Mouse (Mus musculus) erythroblast, adult 5-6 weeks (primary cell): Measurements from ENCODE around the gene Gcsam. TPM values are rescaled to one million over a fixed set of nuclear protein-coding genes. Genes with fewer than 3 reads are reported as not detected.

ENCODE experiments used
- ATAC-seq: replicated peaks from 2 replicates; pipeline ENCODE4 v1.8.0; 2016; ENCODE audit warnings: moderate number of reproducible peaks, mild to moderate bottlenecking, moderate TSS enrichment, inconsistent platforms; ENCODE audit not compliant: poor library complexity, low FRiP score, severe bottlenecking
- total RNA-seq, 2 experiments: library from RNA; stranded (forward) in 1 of 2; stranded (reverse) in 1 of 2; fragments of 150-400 nt in 1 of 2; fragments of 200-764, 138-1000 nt in 1 of 2; gene quantifications; 2 replicates each; pipeline versions ENCODE4 v1.2.3 to v1.2.4; 2015 to 2017; ENCODE audit warnings: low replicate concordance in 2 of 2

Gcsam gene
- total RNA-seq, 2 experiments from 2014 or later: not detected

- no peak for ATAC-seq
These were observed 33.8 kb downstream of the Gcsam start for GRCm38 (mm10) chr16:45643944-45644343.

GRCm38 (mm10) chr16:45644380-45644779 is 34.2 kb downstream of the Gcsam start:
- ATAC-seq: no peak

GRCm38 (mm10) chr16:45651497-45651896 is 41.3 kb downstream of the Gcsam start:
- ATAC-seq: no peak

- ATAC-seq: no peak
These were observed 43.1 kb downstream of the Gcsam start for GRCm38 (mm10) chr16:45653009-45653933.

GRCm38 (mm10) chr16:45653934-45654332 is 43.8 kb downstream of the Gcsam start, which contains the start of gene BC016579:
Gene BC016579 (minus strand): TSS chr16:45654068.
- ATAC-seq: no peak

GRCm38 (mm10) chr16:45654465-45654864 is 44.3 kb downstream of the Gcsam start:
- no peak for ATAC-seq

GRCm38 (mm10) chr16:45657574-45658159 is 47.5 kb downstream of the Gcsam start:
- no peak for ATAC-seq

- ATAC-seq: no peak
These were observed 48.1 kb downstream of the Gcsam start for GRCm38 (mm10) chr16:45658248-45658647.

GRCm38 (mm10) chr16:45659596-45659995 is 49.4 kb downstream of the Gcsam start:
- no peak for ATAC-seq

- ATAC-seq: no peak
These were observed 52.2 kb downstream of the Gcsam start for GRCm38 (mm10) chr16:45662381-45662780.

- ATAC-seq: no peak
These were observed 56.0 kb downstream of the Gcsam start for GRCm38 (mm10) chr16:45666136-45666535.

GRCm38 (mm10) chr16:45668178-45668577 is 58.0 kb downstream of the Gcsam start:
- no peak for ATAC-seq

GRCm38 (mm10) chr16:45670005-45670404 is 59.8 kb downstream of the Gcsam start:
- ATAC-seq: no peak

Other genes starting within 250 kb of the Gcsam start
- gene Cd200, start 201.3 kb upstream of the Gcsam start, total RNA-seq (2015; ENCODE audit: low replicate concordance): not detected in 2 replicates
- 3.3 TPM in 1 of 2 replicates, not detected in the other for gene Cd200, start 201.3 kb upstream of the Gcsam start, total RNA-seq (2017; ENCODE audit: low replicate concordance)
- gene Gm609, start 117.4 kb upstream of the Gcsam start, total RNA-seq (2015; ENCODE audit: low replicate concordance): not detected in 2 replicates
- not detected in 2 replicates for gene Gm609, start 117.4 kb upstream of the Gcsam start, total RNA-seq (2017; ENCODE audit: low replicate concordance)
- not detected in 2 replicates for gene Gm17783, start 78.3 kb upstream of the Gcsam start, total RNA-seq (2015; ENCODE audit: low replicate concordance)
- gene Gm17783, start 78.3 kb upstream of the Gcsam start, total RNA-seq (2017; ENCODE audit: low replicate concordance): not detected in 2 replicates
- gene Slc9c1, start 75.1 kb upstream of the Gcsam start, total RNA-seq (2015; ENCODE audit: low replicate concordance): not detected in 2 replicates
- not detected in 2 replicates for gene Slc9c1, start 75.1 kb upstream of the Gcsam start, total RNA-seq (2017; ENCODE audit: low replicate concordance)
- 2.7 TPM in 1 of 2 replicates, not detected in the other for gene BC016579, start 43.7 kb downstream of the Gcsam start, total RNA-seq (2015; ENCODE audit: low replicate concordance)
- gene BC016579, start 43.7 kb downstream of the Gcsam start, total RNA-seq (2017; ENCODE audit: low replicate concordance): 0.51 TPM in 1 of 2 replicates, not detected in the other
- 0.42 TPM in 1 of 2 replicates, not detected in the other for gene Tmprss7, start 83.3 kb downstream of the Gcsam start, total RNA-seq (2015; ENCODE audit: low replicate concordance)
- 0.28 TPM in 1 of 2 replicates, not detected in the other for gene Tmprss7, start 83.3 kb downstream of the Gcsam start, total RNA-seq (2017; ENCODE audit: low replicate concordance)
- gene Tagln3, start 114.2 kb downstream of the Gcsam start, total RNA-seq (2015; ENCODE audit: low replicate concordance): 0.77 TPM in 1 of 2 replicates, not detected in the other
- gene Tagln3, start 114.2 kb downstream of the Gcsam start, total RNA-seq (2017; ENCODE audit: low replicate concordance): 1.4 TPM in 1 of 2 replicates, not detected in the other
- gene Abhd10, start 132.6 kb downstream of the Gcsam start, total RNA-seq (2015; ENCODE audit: low replicate concordance): 6.3 and 7.7 TPM in 2 replicates
- gene Abhd10, start 132.6 kb downstream of the Gcsam start, total RNA-seq (2017; ENCODE audit: low replicate concordance): 4.0 and 7.2 TPM in 2 replicates